Comparison of ENCODE assay signal across 8 mouse cellular contexts in the genomic region with DNA sequence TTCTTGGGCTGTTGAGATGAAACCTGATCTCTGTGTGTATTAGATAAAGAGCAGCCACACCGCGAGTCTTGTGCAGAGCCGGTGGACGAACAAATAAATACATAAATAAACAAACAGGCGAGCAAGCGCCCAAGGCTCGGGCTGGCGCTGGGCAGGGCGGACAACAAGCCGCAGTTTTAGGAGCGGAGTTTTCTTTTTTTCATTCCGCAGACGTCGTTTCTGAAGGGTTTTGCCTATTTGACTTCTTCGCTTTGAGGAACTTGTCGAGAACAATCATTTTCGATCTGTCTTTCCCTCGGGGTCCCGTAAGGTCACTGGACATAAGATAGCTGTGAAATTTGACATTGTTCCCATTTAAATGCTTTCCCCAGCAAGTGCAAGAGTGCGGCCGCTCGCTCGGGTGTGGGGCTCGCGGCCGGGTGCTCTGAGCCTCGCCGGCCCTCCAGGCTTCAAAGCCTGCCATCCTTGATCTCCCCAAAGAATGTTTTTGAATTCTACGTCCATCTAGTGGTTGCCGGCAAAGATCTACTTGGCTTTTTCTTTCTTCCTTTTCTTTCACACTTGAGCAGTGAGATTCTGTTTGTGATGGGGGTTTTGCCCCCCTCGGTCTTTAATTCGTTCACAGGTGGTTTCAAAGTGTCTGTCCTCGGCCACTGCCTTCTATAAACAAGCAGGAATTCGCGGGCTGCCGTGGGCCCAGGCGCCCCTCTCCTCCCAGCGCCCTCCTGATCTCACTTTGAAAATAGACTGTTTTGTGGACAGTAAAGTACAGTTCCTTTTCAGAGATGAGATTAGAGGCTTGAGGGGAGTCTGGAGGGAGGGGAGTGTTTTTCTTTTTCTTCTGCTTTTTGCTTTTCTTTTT. TPM values are rescaled to one million over a fixed set of nuclear protein-coding genes. Genes with fewer than 3 reads are reported as not detected.
DNase-seq lines count a peak whose midpoint lies in the region; ATAC-seq lines count a peak whose summit lies in the region.

No protein-coding gene starts in this region.

- peaks cover 15% of the 10 kb centered on the region for H3K4me1 ChIP-seq in kidney, embryonic 15.5 days
- peaks cover 7 to 12% of the 10 kb centered on the region in 2 experiments; a peak in 3 of 4 replicates for H3K4me1 ChIP-seq in heart, embryonic 14.5 days (ENCODE audit: control insufficient read depth in 2 of 2, insufficient read depth in 2 of 2, low read length in 2 of 2)
- peaks cover 28% of the 10 kb centered on the region for H3K4me1 ChIP-seq in liver, embryonic 13.5 days (replicated peaks)

- peak overlapping the region; percentile 33; the same call in 1 of the 2 replicates for H3K9ac ChIP-seq in kidney, embryonic 15.5 days
- peak overlapping the region; percentile 69 for H3K9ac ChIP-seq in heart, embryonic 14.5 days (ENCODE audit: low read length)
- peak overlapping the region; percentile 71 for H3K9ac ChIP-seq in liver, embryonic 13.5 days

- under 1% methylated on average over 38 of the region's 38 CpGs for WGBS in kidney, embryonic 15.5 days
- WGBS in heart, embryonic 14.5 days = 1% methylated on average over 38 of the region's 38 CpGs
- WGBS in liver, embryonic 13.5 days (ENCODE audit: insufficient replicate concordance) = under 1% methylated on average over 38 of the region's 38 CpGs

- no peak overlapping the region for H3K27ac ChIP-seq in kidney, embryonic 15.5 days
- no peak overlapping the region for H3K27ac ChIP-seq in heart, embryonic 14.5 days (replicated peaks in 1 of 2; ENCODE audit: control insufficient read depth in 1 of 2, insufficient read depth in 1 of 2, low read depth in 2 of 2, low read length in 2 of 2)
- H3K27ac ChIP-seq in liver, embryonic 13.5 days = peak overlapping the region; percentile 63

- H3K9me3 ChIP-seq in kidney, embryonic 15.5 days (replicated peaks) = no peaks in the 10 kb centered on the region
- no peaks in the 10 kb centered on the region for H3K9me3 ChIP-seq in heart, embryonic 14.5 days (ENCODE audit: control insufficient read depth, low read length)
- H3K9me3 ChIP-seq in liver, embryonic 13.5 days (replicated peaks) = no peaks in the 10 kb centered on the region

- DNase-seq in kidney, postnatal 25 days = no peak
- DNase-seq in c-Kit-positive CD71-positive TER-119-positive erythroid progenitor cells, embryonic 14.5 days (ENCODE audit: low spot score) = peak; percentile 51
- peak; percentile 13 for DNase-seq in liver, embryonic 13.5 days
- DNase-seq in retina, embryonic 14.5 days (ENCODE audit: low spot score) = peak; percentile 56
- no peak for DNase-seq in left cerebral cortex, adult 18-20 months (ENCODE audit: low spot score in 2 of 2)
- DNase-seq in layer of hippocampus, adult 9-10 months (ENCODE audit: low spot score) = no peak

- H3K27me3 ChIP-seq in kidney, embryonic 15.5 days = peaks cover 32% of the 10 kb centered on the region
- H3K27me3 ChIP-seq in heart, embryonic 14.5 days (ENCODE audit: control insufficient read depth, insufficient read depth, low read length) = no peaks in the 10 kb centered on the region
- peaks cover 37% of the 10 kb centered on the region for H3K27me3 ChIP-seq in liver, embryonic 13.5 days

- peak overlapping the region; percentile 58 for H3K4me2 ChIP-seq in kidney, embryonic 15.5 days
- H3K4me2 ChIP-seq in heart, embryonic 14.5 days (ENCODE audit: low read length) = peak overlapping the region; percentile 89
- H3K4me2 ChIP-seq in liver, embryonic 13.5 days = peak overlapping the region; percentile 89

- no peak for ATAC-seq in kidney, embryonic 15.5 days (replicated peaks; ENCODE audit: low FRiP score)
- ATAC-seq in heart, embryonic 14.5 days (ENCODE audit: insufficient number of reproducible peaks, insufficient read depth, low FRiP score, low read depth) = no peak
- peak; percentile 80 for ATAC-seq in liver, embryonic 13.5 days (ENCODE audit: low read depth)

- H3K36me3 ChIP-seq in kidney, embryonic 15.5 days = no peaks in the 10 kb centered on the region
- H3K36me3 ChIP-seq in heart, embryonic 14.5 days (ENCODE audit: control insufficient read depth, insufficient read depth, low read length) = no peaks in the 10 kb centered on the region
- no peaks in the 10 kb centered on the region for H3K36me3 ChIP-seq in liver, embryonic 13.5 days

- peak overlapping the region; percentile 35 for H3K4me3 ChIP-seq in kidney, embryonic 15.5 days (replicated peaks)
- peak overlapping the region; percentile 44 to 46 for H3K4me3 ChIP-seq in heart, embryonic 14.5 days (ENCODE audit: control insufficient read depth in 1 of 2, insufficient read depth in 1 of 2, low read depth in 1 of 2, low read length in 2 of 2)
- peak overlapping the region; percentile 61 for H3K4me3 ChIP-seq in liver, embryonic 13.5 days (replicated peaks)

RNA-seq across cellular contexts. Expression of a gene that starts 15.8 kb away (rescaled TPM):
- 6.3 and 6.7 TPM in 2 replicates for polyA plus RNA-seq in kidney, embryonic 15.5 days (2015; fragmentation: Nextera tagmentation; extraction: Ambion mirVana)
- polyA plus RNA-seq in heart, embryonic 14.5 days (2014; fragmentation: Nextera tagmentation; extraction: Ambion mirVana) = 4.1 and 6.3 TPM in 2 replicates
- 1.9 and 2.3 TPM in 2 replicates for polyA plus RNA-seq in liver, embryonic 13.5 days (2015; fragmentation: Nextera tagmentation; extraction: Ambion mirVana)
- 10 to 100 TPM; 31.6 to 36.4 TPM for total RNA-seq in left cerebral cortex, adult 18-20 months (2021)

Comparison
In these comparisons a context has a peak if more than half of its experiments do, and no peak if none do; other contexts are left out.
1. DNase-seq: peak in c-Kit-positive CD71-positive TER-119-positive erythroid progenitor cells, embryonic 14.5 days (single experiment), liver, embryonic 13.5 days (single experiment) and retina, embryonic 14.5 days (single experiment); none in kidney, postnatal 25 days (0 of 2), left cerebral cortex, adult 18-20 months (0 of 2) and layer of hippocampus, adult 9-10 months (single experiment).
2. Peak in every context shown above with its lines, with median percentiles within 50 percentile points of each other: H3K4me2 ChIP-seq, H3K4me3 ChIP-seq and H3K9ac ChIP-seq.